Mouse (Mus musculus): ENCODE data around the gene Lrig1. TPM values are rescaled to one million over a fixed set of nuclear protein-coding genes. Genes with fewer than 3 reads are reported as not detected.

Gene Lrig1
- total and polyA plus RNA-seq, 3 experiments: 23.3 to 32.7 (median 30.4) TPM

GRCm38 (mm10) chr6:94634274-94634673 lies 65.7 kb downstream of the Lrig1 start:
- H3K27me3 ChIP-seq (ENCODE audit: control insufficient read depth, insufficient read depth, low read length): no peaks in the 10 kb centered on the region
- TF ChIP-seq CTCF (IDR thresholded peaks at IDR 0.05) (no peak), POLR2A (IDR thresholded peaks at IDR 0.05; ENCODE audit: insufficient read depth, low read depth, low read length) (no peak), EP300 (IDR thresholded peaks at IDR 0.05; ENCODE audit: insufficient read depth, low read depth, low read length) (no peak)
- H3K9ac ChIP-seq (ENCODE audit: low read depth, low read length): no peak overlapping the region
- WGBS: 59% methylated on average over 4 of the region's 4 CpGs
- H3K27ac ChIP-seq: no peak overlapping the region
- H3K79me2 ChIP-seq (replicated peaks; ENCODE audit: control insufficient read depth, insufficient read depth, low read length): no peaks in the 10 kb centered on the region
- peaks cover 6% of the 10 kb centered on the region for H3K4me1 ChIP-seq (ENCODE audit: control insufficient read depth, insufficient read depth, low read length)
- H3K36me3 ChIP-seq (ENCODE audit: control insufficient read depth, insufficient read depth, low read length): no peaks in the 10 kb centered on the region
- DNase-seq: no peak
- intact Hi-C loops (cut with DNase I): no loop called here
- H3K4me3 ChIP-seq: no peak overlapping the region

DNA sequence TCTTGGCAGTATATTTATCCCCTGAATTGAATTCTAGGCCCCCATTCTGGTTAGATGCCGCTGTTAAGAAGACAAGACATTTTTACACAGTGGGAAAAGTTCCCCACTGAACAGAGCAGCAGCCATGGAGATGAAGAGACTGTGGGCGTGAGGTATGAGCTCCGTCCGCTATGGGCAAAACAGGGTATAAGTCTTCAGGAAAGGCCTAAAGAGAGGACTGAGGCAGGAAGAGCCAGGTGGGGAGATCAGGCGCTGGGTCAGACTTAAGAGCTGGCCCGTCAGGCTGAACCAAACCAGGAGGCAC lies 68.2 kb downstream of the Lrig1 start:
- no peak overlapping the region for H3K9ac ChIP-seq (ENCODE audit: low read depth, low read length)
- H3K4me3 ChIP-seq: no peak overlapping the region
- no peaks in the 10 kb centered on the region for H3K27me3 ChIP-seq (ENCODE audit: control insufficient read depth, insufficient read depth, low read length)
- peaks cover 4% of the 10 kb centered on the region for H3K4me1 ChIP-seq (ENCODE audit: control insufficient read depth, insufficient read depth, low read length)
- no peak for TF ChIP-seq EP300 (IDR thresholded peaks at IDR 0.05; ENCODE audit: insufficient read depth, low read depth, low read length)
- TF ChIP-seq POLR2A (IDR thresholded peaks at IDR 0.05; ENCODE audit: insufficient read depth, low read depth, low read length): no peak
- TF ChIP-seq CTCF (IDR thresholded peaks at IDR 0.05): no peak
- no peaks in the 10 kb centered on the region for H3K79me2 ChIP-seq (replicated peaks; ENCODE audit: control insufficient read depth, insufficient read depth, low read length)
- 95% methylated on average over 6 of the region's 6 CpGs for WGBS
- intact Hi-C loops (cut with DNase I): no loop called here
- H3K36me3 ChIP-seq (ENCODE audit: control insufficient read depth, insufficient read depth, low read length): no peaks in the 10 kb centered on the region
- no peak for DNase-seq
- H3K27ac ChIP-seq: 0 out of 2 replicates have a peak overlapping the region, but pooled peaks have one; percentile 7

GRCm38 (mm10) chr6:94631051-94631778 lies 68.7 kb downstream of the Lrig1 start:
- intact Hi-C loops (cut with DNase I): no loop called here
- no peak for DNase-seq
- no peak overlapping the region for H3K4me3 ChIP-seq
- H3K36me3 ChIP-seq (ENCODE audit: control insufficient read depth, insufficient read depth, low read length): no peaks in the 10 kb centered on the region
- H3K4me1 ChIP-seq (ENCODE audit: control insufficient read depth, insufficient read depth, low read length): peaks cover 3% of the 10 kb centered on the region
- H3K27ac ChIP-seq: 0 out of 2 replicates have a peak overlapping the region, but pooled peaks have one; percentile 7
- no peak for TF ChIP-seq CTCF (IDR thresholded peaks at IDR 0.05)
- no peak for TF ChIP-seq POLR2A (IDR thresholded peaks at IDR 0.05; ENCODE audit: insufficient read depth, low read depth, low read length)
- TF ChIP-seq EP300 (IDR thresholded peaks at IDR 0.05; ENCODE audit: insufficient read depth, low read depth, low read length): no peak
- no peak overlapping the region for H3K9ac ChIP-seq (ENCODE audit: low read depth, low read length)
- no peaks in the 10 kb centered on the region for H3K79me2 ChIP-seq (replicated peaks; ENCODE audit: control insufficient read depth, insufficient read depth, low read length)
- WGBS: 64% methylated on average over 7 of the region's 7 CpGs
- H3K27me3 ChIP-seq (ENCODE audit: control insufficient read depth, insufficient read depth, low read length): no peaks in the 10 kb centered on the region

DNA sequence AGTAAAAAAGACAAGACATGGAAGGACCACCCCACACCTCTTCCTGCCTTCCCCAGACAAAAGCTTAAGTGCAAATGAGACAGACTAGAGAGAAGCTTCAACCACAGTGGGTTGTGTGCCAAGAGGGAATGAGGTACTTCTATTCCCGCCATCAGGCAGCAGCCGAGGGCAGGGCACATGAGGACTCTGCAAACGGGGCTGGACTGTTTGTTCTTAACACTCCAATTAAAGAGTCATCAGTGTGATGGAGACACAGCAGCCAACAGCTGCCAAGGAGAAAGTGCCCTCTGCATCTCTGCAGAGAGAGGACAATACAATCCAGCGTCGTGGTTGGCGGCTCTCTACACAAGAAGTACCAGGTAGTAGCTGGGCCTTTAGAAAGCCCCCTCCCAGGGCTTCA lies 71.2 kb downstream of the Lrig1 start:
- Histone ChIP-seq H3K4me1 (ENCODE audit: control insufficient read depth, insufficient read depth, low read length) (no peaks in the 10 kb centered on the region; the same call in none of the 2 replicates), H3K27me3 (ENCODE audit: control insufficient read depth, insufficient read depth, low read length) (no peaks in the 10 kb centered on the region), H3K27ac (no peak overlapping the region), H3K9ac (ENCODE audit: low read depth, low read length) (no peak overlapping the region), H3K4me3 (no peak overlapping the region), H3K79me2 (replicated peaks; ENCODE audit: control insufficient read depth, insufficient read depth, low read length) (no peaks in the 10 kb centered on the region), H3K36me3 (ENCODE audit: control insufficient read depth, insufficient read depth, low read length) (no peaks in the 10 kb centered on the region)
- peak in 1 of 2 experiments; percentile 34 for DNase-seq
- WGBS: 43% methylated on average over 6 of the region's 6 CpGs
- intact Hi-C loops (cut with DNase I): no loop called here
- no peak for TF ChIP-seq POLR2A (IDR thresholded peaks at IDR 0.05; ENCODE audit: insufficient read depth, low read depth, low read length)
- peak; percentile 63; the same call in 1 of the 2 replicates for TF ChIP-seq EP300 (IDR thresholded peaks at IDR 0.05; ENCODE audit: insufficient read depth, low read depth, low read length)

GRCm38 (mm10) chr6:94627714-94628595 lies 72.0 kb downstream of the Lrig1 start:
- 53% methylated on average over 15 of the region's 15 CpGs for WGBS
- Histone ChIP-seq H3K9ac (ENCODE audit: low read depth, low read length) (no peak overlapping the region), H3K79me2 (replicated peaks; ENCODE audit: control insufficient read depth, insufficient read depth, low read length) (no peaks in the 10 kb centered on the region), H3K4me1 (ENCODE audit: control insufficient read depth, insufficient read depth, low read length) (no peaks in the 10 kb centered on the region; the same call in none of the 2 replicates), H3K27me3 (ENCODE audit: control insufficient read depth, insufficient read depth, low read length) (no peaks in the 10 kb centered on the region), H3K36me3 (ENCODE audit: control insufficient read depth, insufficient read depth, low read length) (no peaks in the 10 kb centered on the region), H3K27ac (no peak overlapping the region), H3K4me3 (no peak overlapping the region)
- TF ChIP-seq EP300 (IDR thresholded peaks at IDR 0.05; ENCODE audit: insufficient read depth, low read depth, low read length) (no peak), POLR2A (IDR thresholded peaks at IDR 0.05; ENCODE audit: insufficient read depth, low read depth, low read length) (no peak), CTCF (IDR thresholded peaks at IDR 0.05) (no peak)
- no peak for DNase-seq
- intact Hi-C loops (cut with DNase I): no loop called here

DNA sequence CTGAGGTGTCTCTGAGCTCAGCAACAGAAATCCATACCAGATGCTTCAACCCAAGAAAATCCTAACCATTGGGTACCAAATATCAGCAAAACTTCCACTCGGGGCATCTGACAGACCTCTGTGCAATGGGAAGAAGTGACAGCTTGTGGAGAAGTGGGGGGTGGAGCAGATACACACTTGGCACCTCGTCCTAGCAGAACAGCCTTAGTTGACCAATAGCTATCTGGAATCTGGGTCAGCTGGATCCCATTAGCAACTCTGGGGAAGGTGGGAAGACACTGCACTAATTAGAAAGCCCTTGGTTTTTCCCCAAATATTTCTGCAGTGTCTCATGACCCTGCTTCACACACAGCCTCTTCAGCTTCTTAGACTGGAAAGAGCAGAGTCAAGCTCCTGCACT lies 73.2 kb downstream of the Lrig1 start:
- 52% methylated on average over 2 of the region's 2 CpGs for WGBS
- Histone ChIP-seq H3K4me1 (ENCODE audit: control insufficient read depth, insufficient read depth, low read length) (no peaks in the 10 kb centered on the region; the same call in none of the 2 replicates), H3K27me3 (ENCODE audit: control insufficient read depth, insufficient read depth, low read length) (no peaks in the 10 kb centered on the region), H3K79me2 (replicated peaks; ENCODE audit: control insufficient read depth, insufficient read depth, low read length) (no peaks in the 10 kb centered on the region), H3K4me3 (no peak overlapping the region), H3K9ac (ENCODE audit: low read depth, low read length) (no peak overlapping the region), H3K36me3 (ENCODE audit: control insufficient read depth, insufficient read depth, low read length) (no peaks in the 10 kb centered on the region), H3K27ac (no peak overlapping the region)
- intact Hi-C loops (cut with DNase I): no loop called here
- DNase-seq: no peak
- TF ChIP-seq POLR2A (IDR thresholded peaks at IDR 0.05; ENCODE audit: insufficient read depth, low read depth, low read length) (no peak), CTCF (IDR thresholded peaks at IDR 0.05) (no peak), EP300 (IDR thresholded peaks at IDR 0.05; ENCODE audit: insufficient read depth, low read depth, low read length) (no peak)
